Mouse (Mus musculus) testis, adult 2 months (tissue): ENCODE measurements around the gene Cilp. TPM values are rescaled to one million over a fixed set of nuclear protein-coding genes. Genes with fewer than 3 reads are reported as not detected.

Source experiments
- H3K27ac ChIP-seq: fragments of 200-500 bp; 2 replicates; pipeline ENCODE4 v1.5.1; 2012; ENCODE audit warnings: low read depth, low read length; ENCODE audit not compliant: control insufficient read depth, insufficient read depth
- H3K27me3 ChIP-seq: fragments of 200-500 bp; 2 replicates; pipeline ENCODE4 v1.6.1; 2012; ENCODE audit warnings: mild to moderate bottlenecking, low read length, moderate library complexity; ENCODE audit not compliant: control insufficient read depth, insufficient read depth
- H3K36me3 ChIP-seq: fragments of 200-500 bp; 2 replicates; pipeline ENCODE4 v1.6.1; 2012; ENCODE audit warnings: mild to moderate bottlenecking, low read length; ENCODE audit not compliant: control insufficient read depth, insufficient read depth
- H3K4me1 ChIP-seq: fragments of 200-500 bp; 2 replicates; pipeline ENCODE4 v1.6.1; 2012; ENCODE audit warnings: low read length; ENCODE audit not compliant: control insufficient read depth, insufficient read depth
- H3K4me3 ChIP-seq: fragments of 200-500 bp; 2 replicates; pipeline ENCODE4 v1.5.1; 2012; ENCODE audit warnings: low read depth, mild to moderate bottlenecking, low read length, moderate library complexity, mixed read lengths; ENCODE audit not compliant: control insufficient read depth
- CTCF ChIP-seq: fragments of 200-500 bp; IDR thresholded peaks from 2 replicates; pipeline ENCODE4 v1.5.1; 2012; ENCODE audit warnings: low read depth, mild to moderate bottlenecking, inconsistent platforms, low read length, moderate library complexity; ENCODE audit not compliant: control insufficient read depth, insufficient read depth, insufficient replicate concordance
- POLR2A ChIP-seq: fragments of 200-500 bp; IDR thresholded peaks from 2 replicates; pipeline ENCODE4 v1.6.1; 2012; ENCODE audit warnings: low read depth, mild to moderate bottlenecking, inconsistent platforms, low read length, moderate library complexity; ENCODE audit not compliant: control insufficient read depth
- polyA plus RNA-seq: library from polyadenylated mRNA; depleted of rRNA; stranded (reverse); fragments of >200 nt; gene quantifications from 2 replicates; pipeline ENCODE4 v1.2.3, GENCODE M21; 2012

The Cilp gene
- polyA plus RNA-seq, 1 experiment, result 0.33 TPM

- H3K4me1 ChIP-seq, result no peaks in the 10 kb centered on the region; the same call in 1 of the 2 replicates
- H3K27me3 ChIP-seq, result no peaks in the 10 kb centered on the region
- H3K36me3 ChIP-seq, result no peaks in the 10 kb centered on the region
- TF ChIP-seq POLR2A (no peak), CTCF (no peak)
- no peak overlapping the region for H3K27ac ChIP-seq
- H3K4me3 ChIP-seq, result no peak overlapping the region
Measured at GRCm38 (mm10) chr9:65239176-65239575, 25.8 kb upstream of the Cilp start.

DNA sequence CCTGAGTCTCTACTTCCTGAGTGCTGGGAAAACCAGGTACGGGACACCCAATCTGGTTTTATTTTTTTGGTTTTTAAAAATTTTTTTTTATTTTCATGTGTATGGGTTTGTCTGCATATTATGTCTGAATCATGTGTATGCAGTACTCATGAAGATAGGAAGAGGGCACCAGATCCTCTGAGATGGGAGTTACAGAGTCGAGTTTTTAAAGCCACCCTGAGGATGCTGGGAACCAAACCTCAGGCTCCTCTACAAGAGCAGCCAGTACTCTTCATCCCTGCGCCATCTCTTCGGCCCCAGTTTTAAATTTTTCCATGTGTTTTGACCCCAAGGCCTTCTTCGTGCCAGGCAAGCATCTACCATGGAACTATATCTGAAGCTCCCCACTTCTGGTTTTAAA is 25.2 kb upstream of the Cilp start:
- no peak overlapping the region for H3K4me3 ChIP-seq
- TF ChIP-seq CTCF, result no peak
- TF ChIP-seq POLR2A, result no peak
- H3K27me3 ChIP-seq, result no peaks in the 10 kb centered on the region
- H3K4me1 ChIP-seq, result no peaks in the 10 kb centered on the region; the same call in 1 of the 2 replicates
- H3K27ac ChIP-seq, result no peak overlapping the region
- no peaks in the 10 kb centered on the region for H3K36me3 ChIP-seq

GRCm38 (mm10) chr9:65240587-65240986 is 24.4 kb upstream of the Cilp start:
- Histone ChIP-seq H3K4me1 (no peaks in the 10 kb centered on the region; the same call in 1 of the 2 replicates), H3K27ac (no peak overlapping the region), H3K4me3 (no peak overlapping the region), H3K27me3 (no peaks in the 10 kb centered on the region), H3K36me3 (no peaks in the 10 kb centered on the region)
- no peak for TF ChIP-seq POLR2A
- TF ChIP-seq CTCF, result no peak

GRCm38 (mm10) chr9:65241973-65242372 is 23.0 kb upstream of the Cilp start:
- no peak overlapping the region for H3K27ac ChIP-seq
- H3K36me3 ChIP-seq, result no peaks in the 10 kb centered on the region
- no peak for TF ChIP-seq POLR2A
- no peak for TF ChIP-seq CTCF
- no peaks in the 10 kb centered on the region; the same call in 1 of the 2 replicates for H3K4me1 ChIP-seq
- H3K4me3 ChIP-seq, result no peak overlapping the region
- H3K27me3 ChIP-seq, result no peaks in the 10 kb centered on the region

- no peaks in the 10 kb centered on the region for H3K36me3 ChIP-seq
- no peaks in the 10 kb centered on the region; the same call in 1 of the 2 replicates for H3K4me1 ChIP-seq
- no peak overlapping the region for H3K4me3 ChIP-seq
- H3K27ac ChIP-seq, result no peak overlapping the region
- TF ChIP-seq POLR2A (no peak), CTCF (no peak)
- no peaks in the 10 kb centered on the region for H3K27me3 ChIP-seq
Measured at GRCm38 (mm10) chr9:65243249-65243648, 21.7 kb upstream of the Cilp start.

DNA sequence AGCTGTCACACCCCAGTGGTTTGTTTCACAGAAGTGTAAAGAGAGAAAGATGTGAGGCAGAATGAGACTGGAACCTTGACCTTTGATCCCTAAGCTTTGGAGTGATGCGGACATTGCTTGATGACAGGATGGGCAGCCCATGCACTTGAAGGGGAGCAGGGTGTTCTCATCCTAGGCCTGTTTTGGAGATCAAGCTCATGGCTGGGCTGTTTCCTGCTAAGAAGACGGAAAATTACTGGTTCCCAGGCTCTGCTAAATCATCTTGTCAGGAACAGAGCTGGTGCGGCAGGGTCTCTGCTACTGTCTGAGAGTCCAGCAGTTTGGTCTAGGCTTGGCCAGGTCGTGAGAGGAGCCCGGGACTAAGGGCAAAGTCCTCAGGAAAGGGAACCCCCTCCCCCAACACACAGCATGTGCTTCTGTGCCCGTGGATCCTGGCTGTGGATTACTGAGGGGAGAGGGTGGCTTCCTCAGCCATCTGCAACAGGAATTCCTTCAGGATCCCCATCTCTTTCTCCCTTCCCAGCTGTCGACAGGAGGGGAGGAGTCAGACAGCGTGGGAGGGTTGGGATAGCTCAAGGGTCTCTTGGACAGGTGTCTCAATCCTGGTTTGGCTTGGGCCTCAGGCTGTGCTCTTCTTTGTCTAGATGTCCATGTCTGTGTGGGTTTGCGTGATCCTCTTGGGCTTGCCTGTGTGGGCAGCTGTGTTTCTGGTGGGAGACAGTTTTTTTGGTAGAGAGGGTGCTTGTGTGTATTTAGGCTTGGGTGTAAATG is 20.8 kb upstream of the Cilp start:
- TF ChIP-seq POLR2A (no peak), CTCF (no peak)
- no peaks in the 10 kb centered on the region for H3K27me3 ChIP-seq
- no peak overlapping the region for H3K27ac ChIP-seq

GRCm38 (mm10) chr9:65247502-65248376 is 17.2 kb upstream of the Cilp start:
- Histone ChIP-seq H3K27ac (no peak overlapping the region), H3K27me3 (no peaks in the 10 kb centered on the region), H3K4me1 (no peaks in the 10 kb centered on the region; the same call in 1 of the 2 replicates), H3K4me3 (no peak overlapping the region), H3K36me3 (no peaks in the 10 kb centered on the region)
- no peak for TF ChIP-seq CTCF
- TF ChIP-seq POLR2A, result no peak

More for the DNA sequence above, 20.8 kb upstream of the Cilp start:
- H3K4me3 ChIP-seq, result no peak overlapping the region
- no peaks in the 10 kb centered on the region; the same call in 1 of the 2 replicates for H3K4me1 ChIP-seq
- H3K36me3 ChIP-seq, result no peaks in the 10 kb centered on the region
